Mouse (Mus musculus): ENCODE measurements around the gene Sugp2.
A peak's percentile ranks its signal among the peaks of the same experiment; 100 is the strongest.

Sugp2 gene

GRCm38 (mm10) chr8:70316511-70317504, 82.8 kb downstream of the Sugp2 start:
- H3K4me3 ChIP-seq (replicated peaks; ENCODE audit: low read length): peak overlapping the region; percentile 81
- peaks cover 27% of the 10 kb centered on the region for H3K4me1 ChIP-seq (replicated peaks; ENCODE audit: low read depth, low read length)
- no peak for TF ChIP-seq POU5F1 (IDR thresholded peaks at IDR 0.05; ENCODE audit: borderline replicate concordance, low read length)
- TF ChIP-seq NANOG (IDR thresholded peaks at IDR 0.05; ENCODE audit: borderline replicate concordance, low read length): no peak
- TF ChIP-seq CTCF (conservative IDR thresholded peaks at IDR 0.05; ENCODE audit: low read length): no peak
- no peaks in the 10 kb centered on the region for H3K9me3 ChIP-seq (ENCODE audit: low read length)
- H3K27me3 ChIP-seq (ENCODE audit: insufficient read depth, low read length): peaks cover 29% of the 10 kb centered on the region
- peaks cover 22% of the 10 kb centered on the region for H3K36me3 ChIP-seq (ENCODE audit: insufficient read depth, low read length)

- Histone ChIP-seq H3K36me3 (ENCODE audit: insufficient read depth, low read length) (peaks cover 17% of the 10 kb centered on the region), H3K27me3 (ENCODE audit: insufficient read depth, low read length) (peaks cover 29% of the 10 kb centered on the region)
- TF ChIP-seq NANOG (IDR thresholded peaks at IDR 0.05; ENCODE audit: borderline replicate concordance, low read length) (no peak), CTCF (conservative IDR thresholded peaks at IDR 0.05; ENCODE audit: low read length) (no peak), POU5F1 (IDR thresholded peaks at IDR 0.05; ENCODE audit: borderline replicate concordance, low read length) (no peak)
Measured at GRCm38 (mm10) chr8:70317872-70318271, 83.8 kb downstream of the Sugp2 start.

GRCm38 (mm10) chr8:70323716-70324115, 89.7 kb downstream of the Sugp2 start:
- Histone ChIP-seq H3K36me3 (ENCODE audit: insufficient read depth, low read length) (peaks cover 15% of the 10 kb centered on the region; the same call in 1 of the 2 replicates), H3K27me3 (ENCODE audit: insufficient read depth, low read length) (peaks cover 3% of the 10 kb centered on the region; the same call in 1 of the 2 replicates), H3K4me3 (replicated peaks; ENCODE audit: low read length) (no peak overlapping the region), H3K4me1 (replicated peaks; ENCODE audit: low read depth, low read length) (peaks cover under 1% of the 10 kb centered on the region; the same call in 1 of the 2 replicates), H3K9me3 (ENCODE audit: low read length) (no peaks in the 10 kb centered on the region)
- TF ChIP-seq NANOG (IDR thresholded peaks at IDR 0.05; ENCODE audit: borderline replicate concordance, low read length) (no peak), POU5F1 (IDR thresholded peaks at IDR 0.05; ENCODE audit: borderline replicate concordance, low read length) (no peak), CTCF (conservative IDR thresholded peaks at IDR 0.05; ENCODE audit: low read length) (no peak)

More at GRCm38 (mm10) chr8:70317872-70318271, 83.8 kb downstream of the Sugp2 start:
- Histone ChIP-seq H3K4me3 (replicated peaks; ENCODE audit: low read length) (no peak overlapping the region), H3K9me3 (ENCODE audit: low read length) (no peaks in the 10 kb centered on the region), H3K4me1 (replicated peaks; ENCODE audit: low read depth, low read length) (peaks cover 27% of the 10 kb centered on the region)

- no peak for TF ChIP-seq POU5F1 (IDR thresholded peaks at IDR 0.05; ENCODE audit: borderline replicate concordance, low read length)
- no peak for TF ChIP-seq CTCF (conservative IDR thresholded peaks at IDR 0.05; ENCODE audit: low read length)
- no peak for TF ChIP-seq NANOG (IDR thresholded peaks at IDR 0.05; ENCODE audit: borderline replicate concordance, low read length)
- Histone ChIP-seq H3K9me3 (ENCODE audit: low read length) (no peaks in the 10 kb centered on the region), H3K4me3 (replicated peaks; ENCODE audit: low read length) (no peak overlapping the region), H3K4me1 (replicated peaks; ENCODE audit: low read depth, low read length) (peaks cover 34% of the 10 kb centered on the region), H3K27me3 (ENCODE audit: insufficient read depth, low read length) (peaks cover 9% of the 10 kb centered on the region), H3K36me3 (ENCODE audit: insufficient read depth, low read length) (peaks cover 24% of the 10 kb centered on the region)
Measured at GRCm38 (mm10) chr8:70327512-70327911, 93.5 kb downstream of the Sugp2 start.

GRCm38 (mm10) chr8:70329124-70329834, 95.3 kb downstream of the Sugp2 start, which contains the start of gene Gdf1:
Gene Gdf1, plus strand, starts transcription at chr8:70329817.
- Histone ChIP-seq H3K36me3 (ENCODE audit: insufficient read depth, low read length) (peaks cover 32% of the 10 kb centered on the region), H3K27me3 (ENCODE audit: insufficient read depth, low read length) (peaks cover 9% of the 10 kb centered on the region)
- no peak for TF ChIP-seq POU5F1 (IDR thresholded peaks at IDR 0.05; ENCODE audit: borderline replicate concordance, low read length)

More at GRCm38 (mm10) chr8:70329124-70329834, 95.3 kb downstream of the Sugp2 start, which contains the start of gene Gdf1:
- H3K9me3 ChIP-seq (ENCODE audit: low read length): no peaks in the 10 kb centered on the region
- H3K4me3 ChIP-seq (replicated peaks; ENCODE audit: low read length): peak within 1 kb of the TSS; percentile 73
- H3K4me1 ChIP-seq (replicated peaks; ENCODE audit: low read depth, low read length): peaks cover 49% of the 10 kb centered on the region

All from E14TG2a.4 (cell line).